Mouse (Mus musculus) cortical plate, adult 2 months (tissue): ENCODE data around the gene Gsg1l2.

Source experiments
- CTCF ChIP-seq: fragments of 200-500 bp; IDR thresholded peaks from 2 replicates; pipeline ENCODE4 v1.5.1; 2011; ENCODE audit warnings: mild to moderate bottlenecking, control low read depth, low read length; ENCODE audit not compliant: insufficient read depth; ENCODE audit errors: extremely low read depth
- POLR2A ChIP-seq: fragments of 200-500 bp; IDR thresholded peaks from 2 replicates; pipeline ENCODE4 v1.6.1; 2011; ENCODE audit warnings: mild to moderate bottlenecking, low read length, control low read depth; ENCODE audit not compliant: insufficient read depth; ENCODE audit errors: extremely low read depth

DNA sequence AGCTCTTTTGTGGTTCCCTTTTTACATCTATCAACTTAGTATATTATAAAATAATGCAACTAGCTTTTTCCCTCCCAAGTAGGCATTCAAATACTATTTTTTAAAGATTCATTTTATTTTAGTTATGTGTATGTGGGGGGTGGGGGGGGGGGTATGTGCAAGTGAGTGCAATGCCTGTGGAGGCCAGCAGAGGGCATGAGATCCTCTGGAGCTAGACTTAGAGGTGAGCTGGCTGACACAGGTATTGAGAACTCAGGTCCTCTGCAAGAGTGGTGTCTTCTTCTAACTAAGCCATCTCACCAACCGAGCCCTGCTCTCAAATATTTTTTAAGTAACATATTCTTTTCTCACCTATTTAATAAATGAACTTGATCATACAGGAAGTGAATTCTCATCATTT is 31.1 kb downstream of the Gsg1l2 start:
- TF ChIP-seq CTCF (no peak), POLR2A (no peak)
